Mouse (Mus musculus) frontal cortex, postnatal 14 days (tissue): ENCODE measurements around the gene Btbd17.

Experiments used
- DNase-seq, 2 experiments: peaks; one replicate each; pipeline ENCODE4 v3.0.0; 2022; ENCODE audit warnings: low spot score in 2 of 2

Gene Btbd17

DNA sequence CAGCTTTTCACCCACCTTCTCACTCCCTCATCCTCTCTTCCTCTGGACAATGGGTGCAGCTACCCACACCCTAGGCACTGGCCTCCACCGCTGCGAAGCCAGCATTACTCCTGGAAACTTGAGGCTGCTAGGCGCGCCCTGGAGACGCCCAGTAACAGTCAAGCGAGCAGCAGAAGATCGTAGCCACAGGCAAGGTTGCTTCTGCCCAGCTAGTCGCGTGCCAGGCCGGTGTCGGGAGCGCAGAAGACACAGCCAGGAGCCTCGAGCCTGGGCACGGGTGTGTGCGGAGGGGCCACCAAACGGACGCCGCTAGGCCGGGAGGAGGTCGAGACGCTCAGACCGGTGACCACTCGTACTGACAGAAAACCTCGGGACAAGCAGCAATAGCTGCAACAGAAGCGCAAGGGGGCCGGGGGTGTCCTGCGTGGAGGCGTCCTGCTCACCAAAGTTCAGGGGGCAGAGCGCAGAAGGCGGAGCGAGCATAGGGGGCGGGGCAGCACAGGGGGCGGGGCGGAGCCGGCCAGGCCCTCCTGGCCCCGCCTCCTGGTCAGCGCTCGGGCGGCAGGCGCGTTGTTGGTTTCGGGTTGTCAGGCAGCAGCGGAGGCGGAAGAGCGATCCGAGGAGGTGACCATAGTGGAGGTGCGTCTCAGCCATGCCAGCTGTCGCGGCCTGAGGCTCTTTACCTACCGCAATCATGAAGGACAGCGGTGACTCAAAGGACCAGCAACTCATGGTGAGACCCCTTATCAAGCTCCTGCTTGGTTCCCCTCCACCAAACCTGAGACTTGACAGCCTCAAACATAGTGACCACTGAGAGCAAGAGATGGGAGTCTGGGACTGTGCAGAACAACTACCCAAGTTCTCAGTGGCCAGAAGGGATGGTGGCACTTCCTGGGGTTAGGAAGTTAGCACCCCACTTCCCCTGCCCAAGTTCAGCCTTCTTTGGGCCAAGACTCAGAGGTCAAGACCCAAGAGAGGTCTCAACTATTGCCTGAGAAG is 30.6 kb downstream of the Btbd17 start, which contains the start of gene Kif19a:
Gene Kif19a, plus strand, starts transcription at position 569 of the 999 bp plus-strand sequence.
- no peak for DNase-seq

DNA sequence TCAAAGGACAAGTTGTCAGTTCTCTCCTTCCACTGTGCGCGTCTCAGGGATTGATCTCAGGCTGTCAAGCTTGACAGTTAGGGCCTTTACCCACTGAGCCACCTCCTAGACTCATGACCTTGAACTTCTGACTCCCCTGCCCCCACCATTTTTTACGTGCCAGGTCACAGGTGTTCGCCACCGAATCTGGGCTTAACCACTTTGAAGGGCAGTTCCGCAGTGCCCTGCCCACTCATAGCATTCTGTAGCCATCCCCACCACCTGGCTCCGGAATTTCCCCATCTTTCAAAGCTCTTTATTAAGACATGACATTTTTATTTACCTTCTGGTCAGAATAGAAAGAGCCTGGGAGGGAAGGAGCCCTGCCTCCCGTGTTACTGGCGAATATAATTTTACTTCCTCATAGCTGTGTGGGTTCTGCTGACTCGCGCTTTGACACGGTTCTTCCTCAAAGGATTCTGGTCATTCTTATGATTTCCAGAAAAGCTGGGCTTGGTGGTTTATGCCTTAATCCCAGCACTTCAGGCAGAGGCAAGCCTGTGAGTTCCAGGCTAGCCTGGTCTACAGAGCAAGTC is 48.1 kb downstream of the Btbd17 start:
- DNase-seq = no peak

DNA sequence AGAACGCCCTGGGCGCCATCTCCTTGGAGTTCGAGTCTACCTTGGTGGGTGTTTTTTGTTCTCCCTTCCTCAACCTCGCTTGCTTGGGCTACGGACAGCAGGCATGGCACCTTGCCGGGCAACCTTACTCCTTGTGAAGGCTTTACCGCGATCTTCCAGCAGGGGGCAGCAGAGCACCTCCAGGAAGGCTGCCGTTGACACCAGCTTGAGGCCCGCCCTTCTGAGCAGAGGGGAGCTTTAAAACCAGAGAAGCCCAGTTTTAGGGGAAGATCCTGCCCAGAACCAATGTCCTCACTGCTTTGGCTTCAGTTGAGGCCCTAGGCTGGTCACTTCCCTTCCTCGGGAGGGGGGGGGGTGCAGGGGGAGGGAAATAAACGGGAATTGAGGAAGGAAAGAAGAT is 50.6 kb downstream of the Btbd17 start:
- DNase-seq = peak; percentile 72 to 91

DNA sequence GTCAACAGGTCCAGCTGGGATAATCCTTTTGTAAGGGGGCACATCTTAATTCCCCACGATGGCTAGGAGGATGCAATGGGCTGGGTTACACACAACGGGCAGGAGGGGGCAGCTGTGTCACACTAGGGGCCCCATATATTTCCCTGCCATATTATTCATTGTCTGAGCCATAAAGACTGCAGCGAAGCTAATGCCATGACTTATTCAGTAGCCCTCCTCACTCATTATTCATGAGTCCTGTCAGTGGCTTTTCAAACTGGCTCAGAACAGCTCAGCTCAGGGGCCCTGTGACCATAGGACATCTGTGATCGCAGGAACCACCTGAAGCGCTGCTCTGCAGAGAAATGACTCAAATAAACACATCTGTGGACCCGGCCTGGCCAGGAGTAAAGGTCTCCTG is 54.3 kb downstream of the Btbd17 start:
- no peak for DNase-seq
